Mouse (Mus musculus) liver, embryonic 14 days (tissue): Measurements from ENCODE around the gene Hsd17b13. TPM values are rescaled to one million over a fixed set of nuclear protein-coding genes. Genes with fewer than 3 reads are reported as not detected.

Experiments used
- polyA plus RNA-seq: library from polyadenylated mRNA; depleted of rRNA; stranded (reverse); fragments of >200 nt; gene quantifications from 2 replicates; pipeline ENCODE4 v1.2.3, GENCODE M21; 2012; rRNA removed

The Hsd17b13 gene
- polyA plus RNA-seq: 3.8 and 4.7 TPM in 2 replicates

GRCm38 (mm10) chr5:103977297-103977696 is at the start of gene Hsd17b13:
Hsd17b13 (minus strand) TSS chr5:103977410.

DNA sequence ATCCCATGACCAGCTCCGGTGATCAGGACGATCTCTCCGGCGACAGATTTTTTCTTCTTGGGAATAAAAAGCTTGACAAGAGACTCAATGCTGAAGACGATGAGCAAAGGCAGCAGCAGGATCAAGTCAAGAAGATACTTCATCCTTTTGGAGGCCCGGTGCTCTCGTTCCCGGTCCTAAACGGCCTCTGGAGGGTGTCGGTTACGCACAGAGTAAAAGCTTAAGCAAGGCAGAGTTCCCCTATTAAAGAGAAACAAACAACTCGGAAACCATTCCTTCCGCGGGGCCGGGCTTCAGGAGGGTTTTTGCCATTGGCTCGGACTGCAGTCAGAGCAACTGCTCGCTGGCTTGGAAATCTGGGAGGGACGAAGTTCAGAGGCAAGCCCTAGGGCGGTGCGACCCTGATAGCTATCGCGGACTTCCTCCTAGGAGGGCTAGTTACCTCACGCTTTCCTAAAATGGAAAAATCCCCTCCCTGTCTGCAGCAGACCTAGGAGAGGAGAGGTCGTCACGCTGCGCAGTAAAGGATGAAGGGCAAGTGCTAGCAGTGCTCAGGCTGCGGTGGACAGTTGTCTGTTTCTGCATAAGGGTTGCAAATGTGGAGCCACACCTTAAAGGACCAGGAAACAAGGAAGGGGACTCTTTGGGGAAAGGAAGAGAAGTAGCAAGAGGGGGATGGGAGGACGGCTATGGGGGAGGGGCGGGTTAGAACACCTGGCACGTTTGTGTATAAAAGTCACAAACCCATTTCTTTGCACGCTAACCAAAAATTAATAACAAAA is 44.6 kb upstream of the Hsd17b13 start, which contains the start of gene Hsd17b11:
Hsd17b11 (minus strand) TSS at position 323 of the 782 bp plus-strand sequence.

DNA sequence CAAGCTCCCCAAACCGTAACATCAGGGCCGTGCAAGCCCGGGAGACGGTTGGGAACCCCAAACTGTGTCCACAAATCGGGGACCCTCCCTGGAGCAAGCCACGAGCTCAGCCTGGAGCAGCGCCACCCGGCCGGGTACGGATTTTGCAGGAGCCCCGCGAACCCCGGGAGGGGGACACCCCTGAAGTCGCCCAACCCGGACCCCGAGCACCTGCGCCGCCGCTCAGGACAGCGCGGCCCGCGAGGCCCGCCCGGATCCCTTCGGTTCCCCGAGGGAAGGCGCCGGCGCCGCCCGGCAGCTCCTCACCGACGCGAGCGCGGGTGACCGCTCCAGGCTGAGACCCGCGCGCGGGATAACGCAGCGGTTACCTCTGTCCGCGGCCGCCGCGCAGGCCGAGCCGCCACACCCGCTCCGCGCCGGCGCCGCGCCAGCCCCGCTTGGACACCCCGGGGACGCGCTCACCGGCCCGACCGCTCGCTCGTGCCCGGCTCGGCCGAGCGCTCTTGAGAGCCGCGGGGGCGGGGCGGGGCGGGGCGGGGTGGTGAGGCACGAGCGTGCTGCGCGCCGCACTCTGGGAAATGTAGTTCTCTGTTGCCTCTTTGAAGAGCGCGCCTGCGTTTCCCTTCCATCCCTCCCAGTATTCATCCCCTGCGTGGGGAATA is 66.3 kb downstream of the Hsd17b13 start, which contains the start of gene Klhl8:
Klhl8 (minus strand) TSS at position 512 of the 662 bp plus-strand sequence.

Other genes starting within 250 kb of the Hsd17b13 start
- 0.99 and 1.0 TPM in 2 replicates for gene Klhl8, start 66.2 kb downstream of the Hsd17b13 start, polyA plus RNA-seq
- 7.1 and 9.5 TPM in 2 replicates for gene Hsd17b11, start 44.5 kb upstream of the Hsd17b13 start, polyA plus RNA-seq
- gene Nudt9, start 68.9 kb upstream of the Hsd17b13 start, polyA plus RNA-seq: 47.7 and 49.4 TPM in 2 replicates
- not detected in 2 replicates for gene Gm17660, start 100.2 kb upstream of the Hsd17b13 start, polyA plus RNA-seq
- 1.3 and 2.6 TPM in 2 replicates for gene Sparcl1, start 136.3 kb upstream of the Hsd17b13 start, polyA plus RNA-seq
- not detected in 2 replicates for gene Dspp, start 193.3 kb upstream of the Hsd17b13 start, polyA plus RNA-seq
- gene Dmp1, start 225.2 kb upstream of the Hsd17b13 start, polyA plus RNA-seq: not detected in 2 replicates